10 mouse cellular contexts compared by ENCODE assay signal in the genomic region with DNA sequence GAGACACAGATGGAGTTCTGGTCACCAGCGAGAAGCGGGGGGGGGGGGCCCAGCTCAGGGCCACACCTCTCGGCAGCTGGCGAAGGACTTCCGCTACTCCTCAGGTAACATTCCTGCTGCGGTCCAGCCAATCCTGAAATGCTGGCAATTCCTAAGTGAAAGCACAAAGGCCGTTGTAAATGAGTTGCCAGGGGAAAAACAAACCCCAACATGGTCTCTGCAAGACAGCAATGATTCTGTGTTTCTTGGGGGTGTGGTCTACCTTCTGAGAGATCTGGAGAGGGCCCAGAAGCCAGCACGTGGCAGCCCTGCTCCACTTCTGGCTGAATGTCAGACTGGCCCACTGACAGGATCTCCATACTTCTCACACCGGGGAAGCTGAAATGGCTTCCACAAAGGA. TPM values are rescaled to one million over a fixed set of nuclear protein-coding genes. Genes with fewer than 3 reads are reported as not detected.
A peak's percentile ranks its signal among the peaks of the same experiment; 100 is the strongest.
DNase-seq lines count a peak whose midpoint lies in the region; ATAC-seq lines count a peak whose summit lies in the region.
"Had no signal": no experiment of that assay in that cellular context is flagged by ENCODE, and none has a peak within 500 bp of the region (broad histone marks: within the 10 kb centered on the region; RNA-seq: fewer than 3 reads in every experiment).

No protein-coding gene starts in this region.

- H3K9ac ChIP-seq in limb, embryonic 11.5 days (ENCODE audit: low read length) = no peak overlapping the region

- no peaks in the 10 kb centered on the region for H3K27me3 ChIP-seq in limb, embryonic 11.5 days (ENCODE audit: control insufficient read depth, insufficient read depth, low read length)

- WGBS in limb, embryonic 11.5 days = 24% methylated on average over 9 of the region's 9 CpGs

- peaks cover 2% of the 10 kb centered on the region; the same call in 1 of the 2 replicates for H3K4me1 ChIP-seq in limb, embryonic 11.5 days (ENCODE audit: control insufficient read depth, insufficient read depth, low read length)

- no peak overlapping the region; the same call in 1 of the 2 replicates for H3K4me2 ChIP-seq in limb, embryonic 11.5 days (ENCODE audit: low read depth, severe bottlenecking)
- H3K4me2 ChIP-seq: liver, embryonic 11.5 days had no signal

- H3K9me3 ChIP-seq in limb, embryonic 11.5 days (ENCODE audit: control insufficient read depth, low read length) = no peaks in the 10 kb centered on the region
- H3K9me3 ChIP-seq: G1E had no signal

- H3K27ac ChIP-seq in limb, embryonic 11.5 days (replicated peaks; ENCODE audit: low read depth, low read length) = no peak overlapping the region

- 0 out of 2 replicates have a peak, but pooled peaks have one; percentile 42 for ATAC-seq in cerebellum, adult (ENCODE audit: insufficient number of reproducible peaks, low FRiP score, low TSS enrichment)
- no peak for ATAC-seq in limb, embryonic 11.5 days (ENCODE audit: insufficient number of reproducible peaks, low FRiP score, low TSS enrichment, low read depth)

- no peaks in the 10 kb centered on the region for H3K36me3 ChIP-seq in limb, embryonic 11.5 days (ENCODE audit: control insufficient read depth, insufficient read depth, low read length)
- H3K36me3 ChIP-seq: G1E had no signal

- no peak overlapping the region for H3K4me3 ChIP-seq in limb, embryonic 11.5 days (ENCODE audit: low read depth, low read length)

- DNase-seq in cerebellum, postnatal 4 days (ENCODE audit: low spot score in 2 of 2) = no peak
- DNase-seq in ZHBTc4 (ENCODE audit: low read depth, low spot score) = peak; percentile 24
- DNase-seq in forelimb bud, embryonic 11.5 days (ENCODE audit: low read depth, low spot score) = peak; percentile 21
- DNase-seq in limb, embryonic 11.5 days (ENCODE audit: low spot score) = peak; percentile 29
- no peak for DNase-seq in right cerebral cortex, postnatal 14 days
- no peak for DNase-seq in gastrocnemius, adult 8-10 months (ENCODE audit: low spot score in 2 of 2)
- no peak for DNase-seq in thymus, adult 18-20 months

RNA-seq across cellular contexts. Expression of gene Dgkg, which starts 34.7 kb away (rescaled TPM):
- 0.16 and 0.50 TPM in 2 replicates for polyA plus RNA-seq in limb, embryonic 11.5 days (2014; fragmentation: Nextera tagmentation; extraction: Ambion mirVana)
- total RNA-seq in gastrocnemius, adult 8-10 months (2022) = under 1 TPM; 0.07 to 0.75 (median 0.22) TPM
- polyA plus RNA-seq: G1E had no signal

Comparison
In these comparisons a context has a peak if more than half of its experiments do, and no peak if none do; other contexts are left out.
1. DNase-seq: peak in ZHBTc4 (single experiment), forelimb bud, embryonic 11.5 days (single experiment) and limb, embryonic 11.5 days (single experiment); none in cerebellum, postnatal 4 days (0 of 2), right cerebral cortex, postnatal 14 days (single experiment), gastrocnemius, adult 8-10 months (0 of 2) and thymus, adult 18-20 months (0 of 2).